Mouse (Mus musculus) frontal cortex, postnatal 25 days (tissue): ENCODE data around the gene Nek3.

Source experiments
- DNase-seq, 2 experiments: peaks; one replicate each; pipeline ENCODE4 v3.0.0; 2022; ENCODE audit warnings: low spot score in 2 of 2

The Nek3 gene

DNA sequence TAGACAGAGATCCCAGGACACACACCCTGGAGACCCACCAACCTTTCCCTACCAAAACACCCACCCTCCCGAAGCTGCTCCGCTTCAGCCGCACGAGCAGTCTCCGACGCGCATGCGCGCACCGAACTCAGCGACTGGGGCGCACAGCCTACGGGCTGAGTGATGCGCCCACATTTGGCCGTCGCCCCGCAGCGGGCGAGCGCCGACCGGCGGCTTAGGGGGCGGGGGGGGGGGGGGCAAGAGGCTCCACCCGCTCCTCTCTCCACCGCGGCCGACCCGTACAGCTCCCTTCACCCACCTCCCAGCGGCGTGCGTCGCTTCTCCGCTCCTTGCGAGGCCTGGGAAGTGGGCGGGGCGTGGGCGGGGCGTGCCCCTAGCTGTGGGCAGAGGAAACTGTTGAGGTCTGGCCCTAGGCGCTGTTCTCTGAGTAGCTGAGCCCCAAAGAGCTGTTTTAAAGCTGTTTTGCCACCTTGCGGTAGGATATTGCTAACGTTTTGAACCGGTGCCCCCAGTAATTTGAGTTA, at the start of gene Nek3:
Gene Nek3 (minus strand): TSS at position 356 of the 524 bp plus-strand sequence.
- DNase-seq: peak; percentile 45 to 62

- DNase-seq: no peak
Observed at GRCm38 (mm10) chr8:22214826-22215225, 48.6 kb upstream of the Nek3 start.

DNA sequence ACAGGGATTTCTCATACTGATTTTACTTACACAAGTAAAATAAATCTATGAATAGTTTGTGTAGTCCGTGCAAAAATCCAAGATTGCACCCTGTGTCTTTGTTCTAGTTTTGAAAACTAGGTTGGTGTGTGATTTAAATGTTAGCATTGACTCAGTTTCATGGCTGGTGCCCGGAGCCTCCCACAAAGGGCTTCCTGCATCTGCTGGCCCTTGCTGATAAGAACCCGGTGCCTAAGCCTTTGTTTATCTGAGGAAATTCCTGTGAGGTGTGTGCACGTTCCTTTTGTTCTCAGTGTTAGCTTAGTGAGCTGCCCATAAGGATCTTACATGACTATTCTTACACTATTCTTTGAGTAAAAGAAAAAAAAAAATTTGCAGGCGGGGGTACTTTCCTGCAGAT, 42.8 kb upstream of the Nek3 start:
- no peak for DNase-seq

GRCm38 (mm10) chr8:22207535-22207934, 41.3 kb upstream of the Nek3 start:
- DNase-seq: no peak

- no peak for DNase-seq
Observed at GRCm38 (mm10) chr8:22199481-22199880, 33.2 kb upstream of the Nek3 start.

- no peak for DNase-seq
Observed at GRCm38 (mm10) chr8:22197914-22198313, 31.7 kb upstream of the Nek3 start.

GRCm38 (mm10) chr8:22193432-22194010, 27.3 kb upstream of the Nek3 start:
- DNase-seq: peak in 1 of 2 experiments; percentile 22

DNA sequence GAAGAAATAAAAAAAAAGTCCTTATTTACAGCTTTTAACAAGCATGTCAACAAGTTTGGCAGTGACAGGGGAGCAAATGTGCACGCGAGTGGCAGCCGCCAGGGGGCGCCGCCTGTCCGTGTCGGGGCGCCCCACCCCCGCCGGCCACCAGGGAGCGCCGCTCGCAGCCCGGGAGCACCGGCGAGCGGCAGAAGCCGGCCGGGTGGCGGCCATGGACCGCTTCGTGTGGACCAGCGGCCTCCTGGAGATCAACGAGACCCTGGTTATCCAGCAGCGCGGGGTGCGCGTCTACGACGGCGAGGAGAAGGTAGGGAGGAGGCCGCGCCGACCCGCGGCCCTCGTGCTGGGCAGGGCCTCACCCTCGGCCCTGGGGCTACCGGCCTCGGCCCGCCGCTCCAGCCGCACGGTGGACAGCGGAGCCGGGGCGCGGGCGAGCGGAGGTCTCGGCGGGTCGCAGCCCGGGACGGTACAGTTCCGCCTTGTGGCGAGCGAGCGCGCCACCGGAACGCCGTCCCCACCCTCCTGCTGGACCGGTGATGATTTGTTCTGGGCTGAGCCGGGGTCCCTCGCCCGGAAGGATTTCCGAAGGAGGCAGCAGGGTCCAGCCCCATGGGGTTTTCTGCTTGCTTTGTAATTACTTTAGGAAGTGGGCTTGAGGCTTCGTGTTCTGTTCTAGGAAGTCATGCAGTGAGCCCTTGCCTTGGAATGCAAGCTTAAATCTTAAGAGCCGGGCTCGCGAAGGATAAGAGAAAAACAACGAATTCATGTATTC, 26.6 kb upstream of the Nek3 start, which contains the start of gene Vps36:
Gene Vps36 (plus strand): TSS at position 150 of the 772 bp plus-strand sequence.
- peak; percentile 83 to 85 for DNase-seq

GRCm38 (mm10) chr8:22185431-22186397, 19.5 kb upstream of the Nek3 start, which contains the start of gene Ckap2:
Gene Ckap2, minus strand, starts transcription at chr8:22185819.
- DNase-seq: peak; percentile 62 to 69

DNA sequence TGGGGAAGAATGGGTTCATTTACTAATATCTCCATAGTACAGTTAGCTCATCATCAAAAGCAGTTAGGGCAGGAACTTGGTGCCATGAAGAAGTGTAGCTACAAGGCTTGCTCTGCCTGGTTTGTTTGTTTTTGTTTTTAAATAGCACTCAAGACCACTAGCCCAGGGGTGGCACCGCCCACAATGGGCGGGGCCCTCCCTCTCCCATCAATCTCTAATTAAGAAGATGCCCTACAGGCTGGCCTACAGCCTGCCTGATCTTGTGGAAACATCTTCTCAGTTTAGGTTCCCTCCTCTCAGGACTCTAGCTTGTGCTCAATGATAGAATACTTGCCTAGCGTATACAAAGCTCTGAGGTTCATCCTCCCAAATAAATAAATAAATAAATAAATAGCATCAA, 18.6 kb upstream of the Nek3 start:
- DNase-seq: no peak

- no peak for DNase-seq
Observed at GRCm38 (mm10) chr8:22175966-22176365, 9.7 kb upstream of the Nek3 start.

DNA sequence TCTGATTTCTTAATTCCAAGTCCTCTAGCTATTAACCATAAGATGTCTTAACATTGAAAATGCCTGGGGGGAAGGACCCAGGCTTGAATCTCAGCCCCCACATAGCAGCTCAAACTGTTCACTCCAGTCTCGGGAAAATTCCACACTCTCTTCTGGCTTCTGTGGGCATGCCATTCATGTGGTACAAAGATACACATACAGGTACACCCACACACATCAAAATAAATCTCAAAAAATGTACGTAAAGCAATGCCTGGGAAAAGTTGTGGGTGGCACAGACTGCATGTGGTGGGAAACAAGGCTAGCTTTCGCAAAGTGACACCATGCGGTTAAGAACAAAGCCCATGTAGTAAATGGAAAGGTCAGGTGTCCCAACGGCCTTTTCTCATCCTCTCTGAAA, 2.9 kb upstream of the Nek3 start:
- DNase-seq: no peak

DNA sequence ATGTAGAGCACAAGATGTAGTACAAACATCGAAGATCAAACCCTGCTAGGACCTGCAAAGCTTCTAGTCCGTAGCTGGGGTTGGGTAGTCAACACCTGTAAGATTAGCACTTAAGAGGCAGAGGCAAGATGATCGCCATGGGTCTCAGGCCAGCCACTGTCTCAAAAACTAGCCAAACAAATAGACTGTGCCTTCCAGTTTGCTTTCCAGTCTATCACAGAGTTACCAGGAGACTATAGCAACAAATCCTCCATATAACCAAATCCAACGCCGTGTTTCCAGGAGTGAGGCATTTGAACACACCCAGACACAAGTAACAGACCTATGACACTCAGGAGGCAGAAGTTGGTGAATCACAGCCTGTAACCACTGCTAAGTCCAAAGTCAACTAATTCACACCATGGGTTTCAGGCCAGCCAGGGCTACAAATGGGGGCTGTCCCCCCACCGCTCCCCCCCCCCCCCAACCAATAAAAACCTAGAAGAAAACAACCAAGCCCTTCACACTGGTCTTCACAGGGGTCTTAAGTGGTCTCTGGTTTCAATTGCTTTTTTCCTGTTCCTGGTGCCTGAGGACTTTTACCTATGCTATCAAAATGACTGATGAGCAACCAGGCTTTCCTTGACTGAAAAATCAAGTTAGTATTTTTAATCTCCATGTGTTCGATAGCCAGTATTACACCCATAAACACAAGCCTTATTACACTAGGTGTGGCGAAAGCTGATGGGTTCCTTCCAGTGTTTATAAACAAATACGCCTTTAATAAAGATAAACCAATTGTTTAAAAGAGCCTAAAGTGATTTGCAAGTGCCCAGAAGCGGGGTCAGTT, 770 bp downstream of the Nek3 start:
- DNase-seq: no peak

GRCm38 (mm10) chr8:22164431-22164830, 1.8 kb downstream of the Nek3 start:
- no peak for DNase-seq

GRCm38 (mm10) chr8:22162206-22162605, 4.0 kb downstream of the Nek3 start:
- DNase-seq: no peak

DNA sequence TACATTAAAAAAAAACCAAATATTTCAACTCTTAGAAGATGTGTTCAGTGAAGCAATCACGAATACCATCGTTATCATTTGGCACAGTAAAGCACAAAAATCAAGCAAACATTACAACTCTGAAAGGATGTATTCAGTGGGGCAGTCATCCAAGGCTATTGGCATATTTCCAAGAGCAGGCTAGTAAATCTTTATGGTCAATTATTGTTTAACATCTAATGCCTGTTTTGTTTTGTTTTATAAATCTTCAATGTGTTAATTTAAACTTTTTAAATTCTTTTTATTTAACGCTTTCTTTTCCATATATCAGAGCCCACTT, 15.9 kb downstream of the Nek3 start:
- DNase-seq: no peak

DNA sequence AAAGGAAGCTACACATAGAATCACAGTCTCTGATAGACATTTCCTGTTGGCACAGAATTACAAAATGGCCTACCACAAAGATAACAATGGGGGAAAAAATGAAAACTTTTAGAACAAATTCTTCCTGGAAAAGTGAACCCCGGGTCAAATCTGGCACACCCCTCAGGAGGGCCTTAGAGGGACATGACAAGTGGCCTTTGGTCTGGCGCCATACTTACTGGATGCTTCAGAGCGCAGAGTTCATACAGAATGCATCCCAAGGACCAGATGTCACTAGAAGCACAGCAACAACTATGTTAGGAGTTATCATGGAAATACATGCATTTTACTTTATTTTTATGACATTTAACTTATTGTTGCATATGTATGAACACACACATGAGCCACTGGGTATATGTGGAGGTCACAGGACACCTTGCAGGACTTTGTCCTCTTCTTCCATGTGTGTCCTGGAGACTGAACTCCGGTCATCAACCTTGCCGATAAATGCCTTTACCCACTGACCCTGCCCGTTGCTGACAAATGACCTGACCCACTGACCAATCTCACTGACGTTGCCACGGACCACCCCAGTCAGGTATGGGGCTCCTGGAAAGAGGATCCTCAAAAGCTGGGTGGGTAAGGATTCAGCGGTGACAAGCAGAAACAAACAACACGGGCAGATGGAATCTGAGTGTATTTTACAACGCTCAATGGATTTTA, 16.4 kb downstream of the Nek3 start:
- no peak for DNase-seq

GRCm38 (mm10) chr8:22148367-22148740, 17.9 kb downstream of the Nek3 start:
- DNase-seq: no peak

- no peak for DNase-seq
Observed at GRCm38 (mm10) chr8:22147706-22148366, 18.4 kb downstream of the Nek3 start.

GRCm38 (mm10) chr8:22145831-22146230, 20.4 kb downstream of the Nek3 start:
- DNase-seq: no peak
